Mouse (Mus musculus) CH12F3 (cell line): Measurements from ENCODE around the gene Gm17334.

Experiments
- in situ Hi-C: fragments of 300-500 bp; cut with MboI; formaldehyde crosslinking; loops from 2 replicates; pipeline ENCODE4 v1.14.3; 2020; ENCODE audit warnings: low sequenced_read_pairs

The Gm17334 gene

GRCm38 (mm10) chr11:53772536-53772935 is 451 bp downstream of the Gm17334 start:
- in situ Hi-C loops, result no loop called here

- in situ Hi-C loops, result no loop called here
These were observed 1.8 kb downstream of the Gm17334 start for GRCm38 (mm10) chr11:53771001-53771744.

- in situ Hi-C loops, result no loop called here
These were observed 2.7 kb downstream of the Gm17334 start for GRCm38 (mm10) chr11:53770125-53770791.

GRCm38 (mm10) chr11:53769760-53770124 is 3.2 kb downstream of the Gm17334 start, which contains the start of gene Irf1:
Irf1 (plus strand) TSS chr11:53770014.
- in situ Hi-C loops, result no loop called here

GRCm38 (mm10) chr11:53769185-53769576 is 3.8 kb downstream of the Gm17334 start:
- in situ Hi-C loops, result no loop called here

GRCm38 (mm10) chr11:53768422-53769184 is 4.4 kb downstream of the Gm17334 start:
- in situ Hi-C loops, result no loop called here

- in situ Hi-C loops, result no loop called here
These were observed 8.4 kb downstream of the Gm17334 start for GRCm38 (mm10) chr11:53764581-53764980.

GRCm38 (mm10) chr11:53763496-53764140 is 9.4 kb downstream of the Gm17334 start:
- in situ Hi-C loops, result no loop called here

- in situ Hi-C loops, result no loop called here
These were observed 10.0 kb downstream of the Gm17334 start for GRCm38 (mm10) chr11:53762827-53763495.

GRCm38 (mm10) chr11:53762426-53762825 is 10.6 kb downstream of the Gm17334 start:
- in situ Hi-C loops, result no loop called here

- in situ Hi-C loops, result no loop called here
These were observed 11.2 kb downstream of the Gm17334 start for GRCm38 (mm10) chr11:53761822-53762221.

- in situ Hi-C loops, result no loop called here
These were observed 11.7 kb downstream of the Gm17334 start for GRCm38 (mm10) chr11:53761284-53761683.

GRCm38 (mm10) chr11:53759545-53760406 is 13.2 kb downstream of the Gm17334 start:
- in situ Hi-C loops, result loop anchor here (10.0 kb wide), 1 partner anchor 95 kb away; the partner anchor contains the start of gene Gm12216

GRCm38 (mm10) chr11:53758791-53759351 is 14.1 kb downstream of the Gm17334 start:
- in situ Hi-C loops, result loop anchor here (10.0 kb wide), 1 partner anchor 96 kb away; the partner anchor contains the start of gene Gm12216

GRCm38 (mm10) chr11:53758033-53758432 is 15.0 kb downstream of the Gm17334 start:
- in situ Hi-C loops, result loop anchor here (10.0 kb wide), 1 partner anchor 97 kb away; the partner anchor contains the start of gene Gm12216

GRCm38 (mm10) chr11:53757612-53758011 is 15.4 kb downstream of the Gm17334 start:
- in situ Hi-C loops, result loop anchor here (10.0 kb wide), 1 partner anchor 97 kb away; the partner anchor contains the start of gene Gm12216

GRCm38 (mm10) chr11:53755011-53755595 is 17.9 kb downstream of the Gm17334 start:
- in situ Hi-C loops, result loop anchor here (10.0 kb wide), 1 partner anchor 100 kb away; the partner anchor contains the start of gene Gm12216

- in situ Hi-C loops, result loop anchor here (10.0 to 25.0 kb wide), 2 partner anchors 105 to 512 kb away; partner anchors contain the start of genes Gm12216 and Il3
These were observed 23.2 kb downstream of the Gm17334 start for GRCm38 (mm10) chr11:53749716-53750352.
